ENCODE assay signal across 12 mouse cellular contexts in genomic region chr8:79173606-79174005, GRCm38 (mm10).
DNase-seq lines count a peak whose midpoint lies in the region; ATAC-seq and TF ChIP-seq lines count a peak whose summit lies in the region.
"Had no signal": no experiment of that assay in that cellular context is flagged by ENCODE, and none has a peak within 500 bp of the region (broad histone marks: within the 10 kb centered on the region; RNA-seq: fewer than 3 reads in every experiment).

No protein-coding gene starts in this region.

- H3K4me2 ChIP-seq in hindbrain, embryonic 11.5 days (replicated peaks; ENCODE audit: low read depth, low read length) = no peak overlapping the region
- H3K4me2 ChIP-seq in hindbrain, postnatal 0 days (ENCODE audit: low read depth, low read length) = no peak overlapping the region
- H3K4me2 ChIP-seq in intestine, postnatal 0 days (replicated peaks; ENCODE audit: low read depth) = no peak overlapping the region
- H3K4me2 ChIP-seq: heart, embryonic 15.5 days had no signal

- no peak; the same call in 1 of the 2 replicates for ATAC-seq in hindbrain, embryonic 11.5 days (ENCODE audit: low FRiP score)
- peak; percentile 36 for ATAC-seq in Patski
- peak; percentile 51; the same call in 1 of the 2 replicates for ATAC-seq in hindbrain, postnatal 0 days
- no peak for ATAC-seq in intestine, postnatal 0 days

- CTCF ChIA-PET in Patski (lab: Charles Lee) = interaction anchor here (1.1 to 1.8 kb wide), 3 partner anchors 8 to 14 kb away, joined by 3 read pairs; no protein-coding TSS in a partner anchor

- POLR2A ChIA-PET in Patski (lab: Charles Lee) = no interaction called here

- H3K36me3 ChIP-seq in hindbrain, embryonic 10.5 days = peaks cover 27% of the 10 kb centered on the region
- H3K36me3 ChIP-seq in hindbrain, embryonic 11.5 days (ENCODE audit: control insufficient read depth, insufficient read depth, low read length) = no peaks in the 10 kb centered on the region
- no peaks in the 10 kb centered on the region for H3K36me3 ChIP-seq in hindbrain, postnatal 0 days (ENCODE audit: insufficient read depth, low read length)
- peaks cover 19% of the 10 kb centered on the region for H3K36me3 ChIP-seq in intestine, postnatal 0 days (ENCODE audit: control insufficient read depth, insufficient read depth)

- H3K9me3 ChIP-seq in hindbrain, embryonic 10.5 days = no peaks in the 10 kb centered on the region
- no peaks in the 10 kb centered on the region for H3K9me3 ChIP-seq in hindbrain, embryonic 11.5 days (ENCODE audit: control insufficient read depth, low read length)
- H3K9me3 ChIP-seq in hindbrain, postnatal 0 days (ENCODE audit: low read length) = no peaks in the 10 kb centered on the region
- H3K9me3 ChIP-seq in intestine, postnatal 0 days (ENCODE audit: control insufficient read depth) = no peaks in the 10 kb centered on the region
- H3K9me3 ChIP-seq: heart, embryonic 15.5 days had no signal

- no peak overlapping the region for H3K9ac ChIP-seq in hindbrain, embryonic 11.5 days (ENCODE audit: low read depth, low read length)
- H3K9ac ChIP-seq in hindbrain, postnatal 0 days (replicated peaks; ENCODE audit: low read length) = no peak overlapping the region
- no peak overlapping the region for H3K9ac ChIP-seq in intestine, postnatal 0 days (ENCODE audit: low read depth, low read length)
- H3K9ac ChIP-seq: heart, embryonic 15.5 days had no signal

- in situ Hi-C loops in Patski (cut with MboI; ENCODE audit: low pct_unique_long_range_greater_than_20kb) = no loop called here

- DNase-seq in adrenal gland, postnatal 14 days = peak; percentile 34
- no peak for DNase-seq in adrenal gland, postnatal 25 days
- no peak for DNase-seq in hindbrain, embryonic 10.5 days (ENCODE audit: low spot score)
- no peak for DNase-seq in hindbrain, embryonic 11.5 days (ENCODE audit: low spot score)
- DNase-seq in Patski (ENCODE audit: low read depth, low spot score) = no peak
- no peak for DNase-seq in hindbrain, postnatal 0 days (ENCODE audit: low spot score)
- no peak for DNase-seq in thymus, adult 18-20 months
- DNase-seq: cerebellum, adult 18-20 months; kidney, adult 8-10 months had no signal

- H3K27ac ChIP-seq in hindbrain, embryonic 10.5 days = peak overlapping the region; percentile 8; the same call in 1 of the 2 replicates
- H3K27ac ChIP-seq in hindbrain, embryonic 11.5 days (ENCODE audit: low read depth, low read length) = no peak overlapping the region
- no peak overlapping the region for H3K27ac ChIP-seq in hindbrain, postnatal 0 days
- H3K27ac ChIP-seq in intestine, postnatal 0 days (ENCODE audit: low read depth, low read length) = no peak overlapping the region
- H3K27ac ChIP-seq: heart, embryonic 15.5 days; macrophage had no signal

- 66% methylated on average over 4 of the region's 4 CpGs for WGBS in hindbrain, embryonic 10.5 days
- 73% methylated on average over 4 of the region's 4 CpGs for WGBS in hindbrain, embryonic 11.5 days
- 60% methylated on average over 4 of the region's 4 CpGs for WGBS in hindbrain, postnatal 0 days
- 62% methylated on average over 4 of the region's 4 CpGs for WGBS in intestine, postnatal 0 days

- TF ChIP-seq CTCF in Patski (IDR thresholded peaks at IDR 0.05) = no peak
- TF ChIP-seq CTCF in hindbrain, postnatal 0 days (IDR thresholded peaks at IDR 0.05; ENCODE audit: low read depth) = no peak
- no peak for TF ChIP-seq CTCF in intestine, postnatal 0 days (IDR thresholded peaks at IDR 0.05; ENCODE audit: low read depth)

- no peak overlapping the region for H3K4me3 ChIP-seq in hindbrain, embryonic 10.5 days
- no peak overlapping the region for H3K4me3 ChIP-seq in hindbrain, embryonic 11.5 days (ENCODE audit: low read depth, low read length)
- no peak overlapping the region for H3K4me3 ChIP-seq in hindbrain, postnatal 0 days (ENCODE audit: low read length)
- no peak overlapping the region for H3K4me3 ChIP-seq in intestine, postnatal 0 days (ENCODE audit: low read depth, low read length)
- H3K4me3 ChIP-seq: heart, embryonic 15.5 days had no signal

- H3K27me3 ChIP-seq in hindbrain, embryonic 10.5 days (ENCODE audit: insufficient read depth, poor library complexity, severe bottlenecking) = no peaks in the 10 kb centered on the region
- H3K27me3 ChIP-seq in hindbrain, embryonic 11.5 days (ENCODE audit: control insufficient read depth, insufficient read depth, low read length) = no peaks in the 10 kb centered on the region
- H3K27me3 ChIP-seq in Patski = no peaks in the 10 kb centered on the region
- no peaks in the 10 kb centered on the region for H3K27me3 ChIP-seq in hindbrain, postnatal 0 days (ENCODE audit: insufficient read depth, low read length)
- H3K27me3 ChIP-seq in intestine, postnatal 0 days (replicated peaks; ENCODE audit: control insufficient read depth, insufficient read depth, low read length) = no peaks in the 10 kb centered on the region
- H3K27me3 ChIP-seq: heart, embryonic 15.5 days had no signal

- H3K4me1 ChIP-seq in hindbrain, embryonic 10.5 days (replicated peaks) = peaks cover 27% of the 10 kb centered on the region
- no peaks in the 10 kb centered on the region for H3K4me1 ChIP-seq in hindbrain, embryonic 11.5 days (replicated peaks; ENCODE audit: control insufficient read depth, insufficient read depth, low read length)
- 0 out of 2 replicates have a peak, but pooled peaks cover 2% of the 10 kb centered on the region for H3K4me1 ChIP-seq in hindbrain, postnatal 0 days (ENCODE audit: insufficient read depth, low read length)
- H3K4me1 ChIP-seq in intestine, postnatal 0 days (replicated peaks; ENCODE audit: control insufficient read depth, insufficient read depth, low read length) = no peaks in the 10 kb centered on the region

Comparison
In these comparisons a context has a peak if more than half of its experiments do, and no peak if none do; other contexts are left out.
1. ATAC-seq: peak in Patski (single experiment) and hindbrain, postnatal 0 days (single experiment); none in hindbrain, embryonic 11.5 days (single experiment) and intestine, postnatal 0 days (single experiment).